Comparison of ENCODE assay signal across 10 mouse cellular contexts in genomic region chr10:107273848-107274247, GRCm38 (mm10). TPM values are rescaled to one million over a fixed set of nuclear protein-coding genes. Genes with fewer than 3 reads are reported as not detected.
DNase-seq lines count a peak whose midpoint lies in the region; ATAC-seq and TF ChIP-seq lines count a peak whose summit lies in the region.
"Had no signal": no experiment of that assay in that cellular context is flagged by ENCODE, and none has a peak within 500 bp of the region (broad histone marks: within the 10 kb centered on the region; RNA-seq: fewer than 3 reads in every experiment).

No protein-coding gene starts in this region.

- no peak overlapping the region for H3K4me3 ChIP-seq in lung, postnatal 0 days (ENCODE audit: low read depth, low read length)
- no peak overlapping the region for H3K4me3 ChIP-seq in hindbrain, embryonic 11.5 days (ENCODE audit: low read depth, low read length)
- H3K4me3 ChIP-seq in neural tube, embryonic 15.5 days (replicated peaks), result peak overlapping the region; percentile 88; the same call in 1 of the 2 replicates
- H3K4me3 ChIP-seq in thymus, adult 2 months (ENCODE audit: control insufficient read depth, insufficient read depth, low read length), result no peak overlapping the region
- H3K4me3 ChIP-seq: megakaryocyte, embryonic 14.5 days had no signal

- TF ChIP-seq POLR2A in thymus, adult 2 months (IDR thresholded peaks at IDR 0.05; ENCODE audit: control insufficient read depth, extremely low read depth, insufficient read depth, low read length, poor library complexity), result no peak

- ATAC-seq in lung, postnatal 0 days, result no peak
- ATAC-seq in hindbrain, embryonic 11.5 days (ENCODE audit: low FRiP score), result no peak
- ATAC-seq in neural tube, embryonic 15.5 days (ENCODE audit: low FRiP score), result no peak

- peak; percentile 50 for TF ChIP-seq CTCF in lung, postnatal 0 days (IDR thresholded peaks at IDR 0.05)
- no peak for TF ChIP-seq CTCF in thymus, adult 2 months (IDR thresholded peaks at IDR 0.05; ENCODE audit: borderline replicate concordance, control insufficient read depth, extremely low read depth, insufficient read depth, low read length, poor library complexity)

- H3K4me2 ChIP-seq in lung, postnatal 0 days (replicated peaks; ENCODE audit: low read depth, low read length), result no peak overlapping the region
- H3K4me2 ChIP-seq in hindbrain, embryonic 11.5 days (replicated peaks; ENCODE audit: low read depth, low read length), result no peak overlapping the region
- peak overlapping the region; percentile 77 for H3K4me2 ChIP-seq in neural tube, embryonic 15.5 days

- H3K27me3 ChIP-seq in lung, postnatal 0 days (replicated peaks; ENCODE audit: insufficient read depth, low read length), result no peaks in the 10 kb centered on the region
- peaks cover 4% of the 10 kb centered on the region; the same call in 1 of the 2 replicates for H3K27me3 ChIP-seq in hindbrain, embryonic 11.5 days (ENCODE audit: control insufficient read depth, insufficient read depth, low read length)
- H3K27me3 ChIP-seq in neural tube, embryonic 15.5 days (replicated peaks), result no peaks in the 10 kb centered on the region
- no peaks in the 10 kb centered on the region for H3K27me3 ChIP-seq in thymus, adult 2 months (ENCODE audit: control insufficient read depth, insufficient read depth, low read length)

- H3K4me1 ChIP-seq in lung, postnatal 0 days (ENCODE audit: insufficient read depth, low read depth, low read length), result no peaks in the 10 kb centered on the region
- H3K4me1 ChIP-seq in hindbrain, embryonic 11.5 days (replicated peaks; ENCODE audit: control insufficient read depth, insufficient read depth, low read length), result no peaks in the 10 kb centered on the region
- peaks cover 17% of the 10 kb centered on the region for H3K4me1 ChIP-seq in neural tube, embryonic 15.5 days
- H3K4me1 ChIP-seq in thymus, adult 2 months (replicated peaks; ENCODE audit: control insufficient read depth, insufficient read depth, low read length), result no peaks in the 10 kb centered on the region

- H3K9me3 ChIP-seq in lung, postnatal 0 days (ENCODE audit: low read length), result no peaks in the 10 kb centered on the region
- no peaks in the 10 kb centered on the region for H3K9me3 ChIP-seq in hindbrain, embryonic 11.5 days (ENCODE audit: control insufficient read depth, low read length)
- no peaks in the 10 kb centered on the region for H3K9me3 ChIP-seq in neural tube, embryonic 15.5 days (replicated peaks)

- H3K36me3 ChIP-seq in lung, postnatal 0 days (ENCODE audit: insufficient read depth, low read length), result no peaks in the 10 kb centered on the region
- H3K36me3 ChIP-seq in hindbrain, embryonic 11.5 days (ENCODE audit: control insufficient read depth, insufficient read depth, low read length), result no peaks in the 10 kb centered on the region
- no peaks in the 10 kb centered on the region for H3K36me3 ChIP-seq in neural tube, embryonic 15.5 days
- no peaks in the 10 kb centered on the region for H3K36me3 ChIP-seq in thymus, adult 2 months (ENCODE audit: control insufficient read depth, insufficient read depth, low read length)

- DNase-seq in adrenal gland, postnatal 14 days, result peak; percentile 5
- no peak for DNase-seq in adrenal gland, adult 2 months
- DNase-seq in lung, postnatal 0 days (ENCODE audit: low spot score), result no peak
- DNase-seq in lung, postnatal 25 days (ENCODE audit: low spot score), result no peak
- DNase-seq in hindbrain, embryonic 11.5 days (ENCODE audit: low spot score), result peak; percentile 48
- no peak for DNase-seq in left cerebral cortex, adult 18-20 months (ENCODE audit: low spot score in 2 of 2)
- no peak for DNase-seq in thymus, adult 2 months

- no peak for TF ChIP-seq EP300 in lung, postnatal 0 days (IDR thresholded peaks at IDR 0.05)

- no peak overlapping the region for H3K9ac ChIP-seq in lung, postnatal 0 days (replicated peaks; ENCODE audit: low read depth)
- no peak overlapping the region for H3K9ac ChIP-seq in hindbrain, embryonic 11.5 days (ENCODE audit: low read depth, low read length)
- H3K9ac ChIP-seq in neural tube, embryonic 15.5 days (replicated peaks), result no peak overlapping the region

- H3K27ac ChIP-seq in lung, postnatal 0 days (ENCODE audit: low read length), result no peak overlapping the region
- no peak overlapping the region for H3K27ac ChIP-seq in hindbrain, embryonic 11.5 days (ENCODE audit: low read depth, low read length)
- H3K27ac ChIP-seq in neural tube, embryonic 15.5 days (replicated peaks), result no peak overlapping the region
- H3K27ac ChIP-seq in thymus, adult 2 months (ENCODE audit: control insufficient read depth, insufficient read depth, low read length), result no peak overlapping the region

- 45% methylated on average over 6 of the region's 6 CpGs for WGBS in lung, postnatal 0 days
- 45% methylated on average over 6 of the region's 6 CpGs for WGBS in hindbrain, embryonic 11.5 days
- WGBS in neural tube, embryonic 15.5 days, result 49% methylated on average over 6 of the region's 6 CpGs
- 42% methylated on average over 6 of the region's 6 CpGs for WGBS in thymus, adult 2 months

RNA-seq across cellular contexts. Expression of gene Lin7a, which starts 2.4 kb away (rescaled TPM):
- 1.9 and 3.3 TPM in 2 replicates for total RNA-seq in adrenal gland, postnatal 14 days (2021)
- total RNA-seq in adrenal gland, adult 2 months (2021), result 1 to 10 TPM; 1.7 to 1.8 TPM
- 0.03 TPM in 1 of 2 replicates, not detected in the other for polyA plus RNA-seq in adrenal gland, adult 2 months (2012; rRNA removed)
- polyA plus RNA-seq in lung, postnatal 0 days (2015; fragmentation: Nextera tagmentation; extraction: Ambion mirVana), result 0.42 and 0.43 TPM in 2 replicates
- polyA plus RNA-seq in hindbrain, embryonic 11.5 days (2014; fragmentation: Nextera tagmentation; extraction: Ambion mirVana), result 22.7 and 25.9 TPM in 2 replicates
- polyA plus RNA-seq in neural tube, embryonic 15.5 days (2015; fragmentation: Nextera tagmentation; extraction: Ambion mirVana), result 34.5 and 40.3 TPM in 2 replicates
- total RNA-seq in left cerebral cortex, adult 18-20 months (2021), result 10 to 100 TPM; 56.0 to 57.7 TPM
- polyA plus RNA-seq in thymus, adult 2 months (2012; rRNA removed), result 0.26 TPM in 1 of 2 replicates, not detected in the other
- total RNA-seq: common myeloid progenitor, adult 5-6 weeks had no signal

Comparison
In these comparisons a context has a peak if more than half of its experiments do, and no peak if none do; other contexts are left out.
1. DNase-seq: peak in adrenal gland, postnatal 14 days (single experiment) and hindbrain, embryonic 11.5 days (single experiment); none in adrenal gland, adult 2 months (single experiment), lung, postnatal 0 days (single experiment), lung, postnatal 25 days (single experiment), left cerebral cortex, adult 18-20 months (0 of 2) and thymus, adult 2 months (single experiment).
2. RNA of gene Lin7a, which starts 2.4 kb away (polyA plus RNA-seq): 34.5 to 40.3 TPM in neural tube, embryonic 15.5 days and 22.7 to 25.9 TPM in hindbrain, embryonic 11.5 days; 0.42 to 0.43 TPM in lung, postnatal 0 days, 0.03 TPM in adrenal gland, adult 2 months and 0.26 TPM in thymus, adult 2 months; every median in the first group is over 10 times any median in the second.